In genomic region chr3:104571935-104572631, GRCm38 (mm10) we compare ENCODE assay signal across 25 mouse cellular contexts.
DNase-seq lines count a peak whose midpoint lies in the region; ATAC-seq and TF ChIP-seq lines count a peak whose summit lies in the region.
"Had no signal": no experiment of that assay in that cellular context is flagged by ENCODE, and none has a peak within 500 bp of the region (broad histone marks: within the 10 kb centered on the region; RNA-seq: fewer than 3 reads in every experiment).

No protein-coding gene starts in this region.

- no peak for DNase-seq in liver
- no peak for DNase-seq in liver, embryonic 14.5 days (ENCODE audit: low read depth in 3 of 3, low spot score in 3 of 3)
- peak; percentile 34 for DNase-seq in liver, postnatal 0 days
- no peak for DNase-seq in right cerebral cortex, postnatal 4 days
- DNase-seq in ovary, postnatal 14 days (ENCODE audit: low spot score): no peak
- DNase-seq: adrenal gland, adult 8-10 months; adrenal gland, postnatal 25 days; cerebellum, adult 11-12 months; cerebellum, adult 8-10 months; cerebellum, postnatal 10 days; cerebellum, postnatal 36 days; embryo, embryonic 11 days; gastrocnemius, postnatal 25 days; heart, adult 18-20 months had no signal

- no peaks in the 10 kb centered on the region for H3K27me3 ChIP-seq in intestine, embryonic 15.5 days (replicated peaks)
- no peaks in the 10 kb centered on the region for H3K27me3 ChIP-seq in intestine, postnatal 0 days (replicated peaks; ENCODE audit: control insufficient read depth, insufficient read depth, low read length)
- H3K27me3 ChIP-seq in liver, embryonic 12.5 days (replicated peaks): no peaks in the 10 kb centered on the region
- no peaks in the 10 kb centered on the region for H3K27me3 ChIP-seq in liver, embryonic 14.5 days (ENCODE audit: control insufficient read depth, insufficient read depth, low read length)
- H3K27me3 ChIP-seq in liver, postnatal 0 days (ENCODE audit: insufficient read depth, low read length): no peaks in the 10 kb centered on the region
- H3K27me3 ChIP-seq: embryonic facial prominence, embryonic 13.5 days; forebrain, embryonic 12.5 days; forebrain, embryonic 15.5 days; heart, embryonic 13.5 days; hindbrain, embryonic 13.5 days had no signal

- no peak overlapping the region for H3K4me3 ChIP-seq in intestine, embryonic 15.5 days (replicated peaks)
- no peak overlapping the region for H3K4me3 ChIP-seq in intestine, postnatal 0 days (ENCODE audit: low read depth, low read length)
- no peak overlapping the region for H3K4me3 ChIP-seq in liver, embryonic 12.5 days
- H3K4me3 ChIP-seq in liver, embryonic 14.5 days (ENCODE audit: insufficient read depth in 1 of 2, low read depth in 2 of 2, low read length in 2 of 2): no peak overlapping the region
- no peak overlapping the region for H3K4me3 ChIP-seq in liver, postnatal 0 days (ENCODE audit: low read depth, low read length)
- H3K4me3 ChIP-seq: embryonic facial prominence, embryonic 10.5 days; embryonic facial prominence, embryonic 13.5 days; erythroblast, embryonic 14.5 days; forebrain, embryonic 12.5 days; forebrain, embryonic 15.5 days; heart, embryonic 13.5 days; hindbrain, embryonic 13.5 days had no signal

- H3K9ac ChIP-seq in intestine, embryonic 15.5 days: no peak overlapping the region
- no peak overlapping the region for H3K9ac ChIP-seq in intestine, postnatal 0 days (ENCODE audit: low read depth, low read length)
- H3K9ac ChIP-seq in liver, embryonic 12.5 days: no peak overlapping the region
- no peak overlapping the region for H3K9ac ChIP-seq in liver, embryonic 14.5 days (replicated peaks)
- no peak overlapping the region; the same call in 1 of the 2 replicates for H3K9ac ChIP-seq in liver, postnatal 0 days (replicated peaks)
- H3K9ac ChIP-seq: embryonic facial prominence, embryonic 13.5 days; forebrain, embryonic 12.5 days; forebrain, embryonic 15.5 days; heart, embryonic 13.5 days; hindbrain, embryonic 13.5 days had no signal

- H3K36me3 ChIP-seq in intestine, embryonic 15.5 days: no peaks in the 10 kb centered on the region
- H3K36me3 ChIP-seq in intestine, postnatal 0 days (ENCODE audit: control insufficient read depth, insufficient read depth): no peaks in the 10 kb centered on the region
- no peaks in the 10 kb centered on the region for H3K36me3 ChIP-seq in liver, embryonic 12.5 days
- no peaks in the 10 kb centered on the region for H3K36me3 ChIP-seq in liver, embryonic 14.5 days (replicated peaks; ENCODE audit: control insufficient read depth, insufficient read depth, low read depth)
- H3K36me3 ChIP-seq in liver, postnatal 0 days (replicated peaks; ENCODE audit: insufficient read depth, low read length): no peaks in the 10 kb centered on the region
- H3K36me3 ChIP-seq: embryonic facial prominence, embryonic 10.5 days; embryonic facial prominence, embryonic 13.5 days; forebrain, embryonic 12.5 days; forebrain, embryonic 15.5 days; heart, embryonic 13.5 days; hindbrain, embryonic 13.5 days had no signal

- H3K27ac ChIP-seq in intestine, embryonic 15.5 days: no peak overlapping the region
- H3K27ac ChIP-seq in intestine, postnatal 0 days (ENCODE audit: low read depth, low read length): no peak overlapping the region
- peak overlapping the region; percentile 33; the same call in 1 of the 2 replicates for H3K27ac ChIP-seq in liver, embryonic 12.5 days
- H3K27ac ChIP-seq in liver, embryonic 14.5 days: no peak overlapping the region
- H3K27ac ChIP-seq in liver, postnatal 0 days (ENCODE audit: low read depth): peak overlapping the region; percentile 89
- H3K27ac ChIP-seq: embryonic facial prominence, embryonic 10.5 days; embryonic facial prominence, embryonic 13.5 days; forebrain, embryonic 12.5 days; forebrain, embryonic 15.5 days; heart, embryonic 13.5 days; hindbrain, embryonic 13.5 days had no signal

- no peaks in the 10 kb centered on the region for H3K9me3 ChIP-seq in intestine, embryonic 15.5 days
- H3K9me3 ChIP-seq in intestine, postnatal 0 days (ENCODE audit: control insufficient read depth): no peaks in the 10 kb centered on the region
- H3K9me3 ChIP-seq in liver, embryonic 12.5 days (replicated peaks): no peaks in the 10 kb centered on the region
- no peaks in the 10 kb centered on the region for H3K9me3 ChIP-seq in liver, embryonic 14.5 days (ENCODE audit: control insufficient read depth, low read length)
- H3K9me3 ChIP-seq in liver, postnatal 0 days (ENCODE audit: low read length): no peaks in the 10 kb centered on the region
- H3K9me3 ChIP-seq: embryonic facial prominence, embryonic 10.5 days; embryonic facial prominence, embryonic 13.5 days; forebrain, embryonic 12.5 days; forebrain, embryonic 15.5 days; heart, embryonic 13.5 days; hindbrain, embryonic 13.5 days had no signal

- TF ChIP-seq CTCF in intestine, postnatal 0 days (IDR thresholded peaks at IDR 0.05; ENCODE audit: low read depth): no peak
- TF ChIP-seq CTCF in liver, embryonic 14.5 days (IDR thresholded peaks at IDR 0.05; ENCODE audit: low read depth): no peak
- no peak for TF ChIP-seq CTCF in liver, postnatal 0 days (IDR thresholded peaks at IDR 0.05; ENCODE audit: low read depth)

- no peak overlapping the region for H3K4me2 ChIP-seq in intestine, embryonic 15.5 days (replicated peaks)
- H3K4me2 ChIP-seq in intestine, postnatal 0 days (replicated peaks; ENCODE audit: low read depth): no peak overlapping the region; the same call in 1 of the 2 replicates
- no peak overlapping the region for H3K4me2 ChIP-seq in liver, embryonic 12.5 days
- H3K4me2 ChIP-seq in liver, embryonic 14.5 days (ENCODE audit: low read depth): no peak overlapping the region; the same call in 1 of the 2 replicates
- H3K4me2 ChIP-seq in liver, postnatal 0 days (ENCODE audit: low read depth, low read length): no peak overlapping the region
- H3K4me2 ChIP-seq: embryonic facial prominence, embryonic 13.5 days; forebrain, embryonic 12.5 days; forebrain, embryonic 15.5 days; heart, embryonic 13.5 days; hindbrain, embryonic 13.5 days had no signal

- no peak for TF ChIP-seq EP300 in liver, embryonic 14.5 days (IDR thresholded peaks at IDR 0.05; ENCODE audit: low read depth)
- TF ChIP-seq EP300 in liver, postnatal 0 days (IDR thresholded peaks at IDR 0.05; ENCODE audit: low read depth): 0 out of 2 replicates have a peak, but pooled peaks have one; percentile 40

- WGBS in intestine, embryonic 15.5 days: 50% methylated on average over 10 of the region's 10 CpGs
- 39% methylated on average over 10 of the region's 10 CpGs for WGBS in intestine, postnatal 0 days
- 59% methylated on average over 10 of the region's 10 CpGs for WGBS in liver, embryonic 12.5 days (ENCODE audit: insufficient replicate concordance)
- WGBS in liver, embryonic 14.5 days (ENCODE audit: insufficient replicate concordance): 51% methylated on average over 10 of the region's 10 CpGs
- WGBS in liver, postnatal 0 days (ENCODE audit: insufficient replicate concordance): 57% methylated on average over 10 of the region's 10 CpGs

- peak; percentile 43; the same call in 1 of the 2 replicates for ATAC-seq in intestine, embryonic 15.5 days
- ATAC-seq in intestine, postnatal 0 days: no peak
- no peak for ATAC-seq in liver, embryonic 12.5 days
- ATAC-seq in liver, embryonic 14.5 days (ENCODE audit: insufficient read depth): 0 out of 2 replicates have a peak, but pooled peaks have one; percentile 37
- peak; percentile 89 for ATAC-seq in liver, postnatal 0 days
- ATAC-seq: activated CD4-positive, CD25-positive, alpha-beta regulatory T cell, adult 4 months; forebrain, embryonic 15.5 days had no signal

- H3K4me1 ChIP-seq in intestine, embryonic 15.5 days (replicated peaks): no peaks in the 10 kb centered on the region
- H3K4me1 ChIP-seq in intestine, postnatal 0 days (replicated peaks; ENCODE audit: control insufficient read depth, insufficient read depth, low read length): no peaks in the 10 kb centered on the region
- H3K4me1 ChIP-seq in liver, embryonic 12.5 days: peaks cover 5% of the 10 kb centered on the region
- H3K4me1 ChIP-seq in liver, embryonic 14.5 days (replicated peaks; ENCODE audit: control insufficient read depth in 2 of 2, insufficient read depth in 2 of 2, low read length in 1 of 2): peaks cover 0 to 5% of the 10 kb centered on the region in 2 experiments; a peak in 1 of 4 replicates
- peaks cover 22% of the 10 kb centered on the region for H3K4me1 ChIP-seq in liver, postnatal 0 days (ENCODE audit: insufficient read depth)
- H3K4me1 ChIP-seq: embryonic facial prominence, embryonic 10.5 days; embryonic facial prominence, embryonic 13.5 days; forebrain, embryonic 12.5 days; forebrain, embryonic 15.5 days; hindbrain, embryonic 13.5 days had no signal

Comparison
In these comparisons a context has a peak if more than half of its experiments do, and no peak if none do; other contexts are left out.
1. ATAC-seq: peak in intestine, embryonic 15.5 days (single experiment), liver, embryonic 14.5 days (single experiment) and liver, postnatal 0 days (single experiment); none in intestine, postnatal 0 days (single experiment) and liver, embryonic 12.5 days (single experiment).
2. H3K27ac ChIP-seq: peak in liver, embryonic 12.5 days (single experiment) and liver, postnatal 0 days (single experiment); none in intestine, embryonic 15.5 days (single experiment), intestine, postnatal 0 days (single experiment) and liver, embryonic 14.5 days (single experiment).